Mouse (Mus musculus): Measurements from ENCODE around the gene Nkiras2. TPM values are rescaled to one million over a fixed set of nuclear protein-coding genes. Genes with fewer than 3 reads are reported as not detected.
"Not testable (repeated sequence)": the region's sequence is repeated elsewhere in the genome, so short reads cannot be mapped to it uniquely, and the experiment has no call there.

Gene Nkiras2
- polyA plus RNA-seq, 1 experiment from 2014 or later = 101 TPM

DNA sequence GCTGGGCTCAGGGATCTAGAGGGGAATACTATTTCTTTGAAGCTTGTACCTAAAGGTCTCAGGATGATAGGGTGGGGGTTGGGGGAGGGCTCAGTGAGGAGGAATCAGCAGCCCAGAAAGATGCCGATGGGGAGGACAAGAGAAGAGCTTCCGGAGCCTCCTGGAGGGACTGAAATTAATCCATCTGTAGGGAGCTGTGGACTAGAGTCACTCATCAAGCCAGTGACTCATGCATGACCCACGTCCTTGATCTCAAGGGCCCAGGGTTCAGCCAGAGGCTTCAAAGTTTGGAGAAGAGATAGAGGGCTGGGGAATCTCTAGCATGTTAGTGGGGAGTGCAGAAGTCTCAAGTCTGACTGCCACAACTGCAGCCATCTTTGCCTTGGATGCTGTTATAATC, 32.7 kb downstream of the Nkiras2 start:
- Histone ChIP-seq H3K27me3 (ENCODE audit: low read depth, poor library complexity, severe bottlenecking) (peaks cover 48% of the 10 kb centered on the region), H3K9me3 (replicated peaks) (no peaks in the 10 kb centered on the region), H3K27ac (replicated peaks) (no peak overlapping the region), H3K36me3 (no peaks in the 10 kb centered on the region), H3K4me3 (no peak overlapping the region), H3K4me1 (peaks cover 8% of the 10 kb centered on the region)
- DNase-seq (ENCODE audit: low spot score) = no peak
- 16% methylated on average over 3 of the region's 3 CpGs for WGBS

DNA sequence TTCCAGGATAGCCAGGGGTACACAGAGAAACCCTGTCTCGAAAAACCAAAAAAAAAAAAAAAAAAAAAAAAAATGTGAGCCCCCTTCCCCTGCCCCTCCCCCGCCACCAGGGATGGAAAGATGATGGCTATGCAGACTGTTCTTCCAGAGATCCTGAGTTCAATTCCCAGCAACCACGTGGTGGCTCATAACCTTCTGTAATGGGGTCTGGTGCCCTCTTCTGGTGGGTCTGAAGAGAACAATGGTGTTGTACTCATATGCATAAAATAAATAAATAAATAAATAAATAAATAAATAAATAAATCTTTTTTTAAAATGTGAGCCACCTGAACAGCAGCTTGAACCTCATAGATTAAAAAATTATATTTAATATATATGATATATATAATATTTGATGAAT, 36.5 kb downstream of the Nkiras2 start:
- Histone ChIP-seq H3K4me1 (peaks cover 13% of the 10 kb centered on the region), H3K27me3 (ENCODE audit: low read depth, poor library complexity, severe bottlenecking) (peaks cover 21% of the 10 kb centered on the region)
- WGBS = 58% methylated on average over 3 of the region's 3 CpGs
- H3K9me3 ChIP-seq (replicated peaks); H3K36me3 ChIP-seq; H3K4me3 ChIP-seq; H3K27ac ChIP-seq (replicated peaks); DNase-seq (ENCODE audit: low spot score): not testable (repeated sequence)

DNA sequence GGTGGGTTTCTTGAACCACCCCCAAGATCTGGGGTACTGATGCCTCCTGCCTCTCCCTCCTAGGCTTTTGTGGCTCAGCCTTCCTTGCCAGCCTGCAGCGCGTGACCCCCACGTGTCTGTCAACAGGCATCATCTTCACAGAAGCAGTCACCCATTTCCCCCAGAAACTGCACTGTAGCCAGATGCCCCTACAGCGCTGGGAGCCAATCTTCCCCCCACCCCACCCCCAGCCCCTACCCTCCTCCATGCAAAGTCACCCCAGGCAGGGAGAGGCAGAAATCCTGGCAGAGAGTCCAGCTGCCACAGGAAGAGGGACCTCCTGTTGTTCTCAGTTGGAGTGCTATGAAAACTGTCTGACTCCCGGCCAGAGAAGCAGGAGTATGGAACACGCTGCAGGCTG, 37.4 kb downstream of the Nkiras2 start:
- WGBS = 11% methylated on average over 6 of the region's 6 CpGs
- Histone ChIP-seq H3K4me1 (peaks cover 13% of the 10 kb centered on the region), H3K4me3 (no peak overlapping the region), H3K9me3 (replicated peaks) (no peaks in the 10 kb centered on the region), H3K36me3 (no peaks in the 10 kb centered on the region), H3K27ac (replicated peaks) (no peak overlapping the region; the same call in 1 of the 2 replicates), H3K27me3 (ENCODE audit: low read depth, poor library complexity, severe bottlenecking) (peaks cover 12% of the 10 kb centered on the region)
- peak; percentile 29 for DNase-seq (ENCODE audit: low spot score)

DNA sequence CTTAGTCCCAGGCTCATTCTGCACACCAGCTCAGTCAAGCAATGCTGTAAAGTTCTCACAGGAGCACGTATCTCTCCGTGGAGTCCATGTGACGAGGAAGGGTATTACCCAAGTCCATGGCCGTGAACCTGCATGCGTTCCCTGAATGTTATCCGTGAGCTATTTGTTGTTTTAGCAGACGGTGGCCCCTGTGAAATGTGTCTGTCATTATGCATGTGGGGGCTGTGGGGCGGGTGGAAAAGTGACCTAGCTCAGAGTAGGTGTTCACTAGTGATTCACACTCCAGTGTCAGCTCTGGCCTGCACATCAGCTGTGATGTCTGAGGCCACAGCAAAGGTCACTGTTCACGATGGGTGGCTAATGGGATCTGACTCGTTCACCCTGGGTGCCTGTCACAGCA, 40.8 kb downstream of the Nkiras2 start:
- Histone ChIP-seq H3K9me3 (replicated peaks) (no peaks in the 10 kb centered on the region), H3K4me3 (no peak overlapping the region), H3K4me1 (peaks cover 13% of the 10 kb centered on the region), H3K27ac (replicated peaks) (no peak overlapping the region), H3K27me3 (ENCODE audit: low read depth, poor library complexity, severe bottlenecking) (no peaks in the 10 kb centered on the region), H3K36me3 (no peaks in the 10 kb centered on the region)
- WGBS = 77% methylated on average over 10 of the region's 10 CpGs
- DNase-seq (ENCODE audit: low spot score) = no peak

DNA sequence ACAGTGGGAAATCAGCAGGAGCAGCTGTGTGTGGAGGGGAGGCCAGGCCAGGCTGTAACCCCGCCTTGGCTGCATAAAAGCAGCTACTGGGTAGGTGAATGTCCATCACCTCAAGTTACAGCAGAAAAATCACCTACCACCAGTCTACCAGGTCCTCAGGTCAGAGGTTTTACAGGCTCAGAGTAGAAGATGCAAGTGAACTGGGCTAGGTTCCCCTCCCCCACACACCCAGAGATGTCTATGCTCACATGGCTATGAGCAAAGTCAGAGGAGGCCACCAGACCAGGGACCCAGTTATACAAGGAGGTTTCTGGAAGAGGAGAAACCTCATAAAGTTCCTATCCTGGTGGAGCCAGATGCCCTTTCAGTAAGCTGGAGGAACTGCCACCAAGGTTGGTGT, 52.0 kb downstream of the Nkiras2 start:
- 94% methylated on average over 1 of the region's 1 CpGs for WGBS
- no peak overlapping the region for H3K4me3 ChIP-seq
- H3K27ac ChIP-seq (replicated peaks) = no peak overlapping the region
- H3K27me3 ChIP-seq (ENCODE audit: low read depth, poor library complexity, severe bottlenecking) = peaks cover 36% of the 10 kb centered on the region
- H3K36me3 ChIP-seq = no peaks in the 10 kb centered on the region
- 0 out of 2 replicates have a peak, but pooled peaks cover 4% of the 10 kb centered on the region for H3K9me3 ChIP-seq (replicated peaks)
- DNase-seq (ENCODE audit: low spot score) = no peak
- peaks cover 15% of the 10 kb centered on the region for H3K4me1 ChIP-seq

DNA sequence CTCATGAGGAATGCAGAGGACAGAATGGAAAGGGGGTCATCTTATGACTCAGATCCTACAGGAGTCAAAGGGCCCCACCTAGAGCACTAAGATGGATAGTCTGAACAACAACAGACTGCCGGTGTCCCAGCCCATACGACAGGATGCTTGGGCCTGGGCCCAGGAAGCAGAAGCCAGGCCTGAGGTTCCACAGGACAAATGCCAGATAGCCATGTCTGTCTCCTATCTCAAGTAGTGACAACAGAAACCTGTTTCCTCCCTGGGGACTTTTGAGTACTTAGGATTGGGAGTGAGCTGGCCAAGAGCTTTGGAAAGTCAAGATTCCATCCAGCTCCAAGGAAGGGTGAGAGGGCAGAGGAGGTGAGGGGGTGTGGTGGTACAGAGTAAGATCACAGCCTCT, 52.9 kb downstream of the Nkiras2 start:
- Histone ChIP-seq H3K27ac (replicated peaks) (no peak overlapping the region), H3K27me3 (ENCODE audit: low read depth, poor library complexity, severe bottlenecking) (peaks cover 36% of the 10 kb centered on the region), H3K4me1 (peaks cover 15% of the 10 kb centered on the region), H3K4me3 (no peak overlapping the region), H3K9me3 (replicated peaks) (0 out of 2 replicates have a peak, but pooled peaks cover 4% of the 10 kb centered on the region), H3K36me3 (no peaks in the 10 kb centered on the region)
- WGBS = 85% methylated on average over 2 of the region's 2 CpGs
- no peak for DNase-seq (ENCODE audit: low spot score)

DNA sequence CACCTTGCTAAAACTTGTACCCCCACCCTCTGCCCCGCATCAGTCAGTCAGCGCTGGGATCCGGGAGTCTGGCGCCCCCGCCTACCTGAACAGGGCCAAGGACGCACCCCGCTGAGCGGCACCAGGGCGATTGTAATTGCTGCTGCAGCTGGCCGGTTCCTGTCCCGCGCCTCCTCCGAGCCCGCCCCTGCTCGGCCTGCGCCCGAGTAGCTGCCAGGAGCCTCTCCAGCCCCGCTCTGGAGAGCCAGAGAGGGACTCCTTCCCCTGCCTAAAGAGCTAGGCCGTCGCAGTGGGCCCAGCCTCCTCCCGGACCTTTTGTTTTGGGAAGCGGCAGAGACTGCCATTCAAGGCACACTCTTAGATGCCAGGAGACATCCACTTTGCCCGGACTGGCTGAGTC, 54.1 kb downstream of the Nkiras2 start:
- DNase-seq (ENCODE audit: low spot score) = peak; percentile 42
- peaks cover 25% of the 10 kb centered on the region for H3K4me1 ChIP-seq
- H3K4me3 ChIP-seq = peak overlapping the region; percentile 42
- H3K36me3 ChIP-seq = no peaks in the 10 kb centered on the region
- H3K27ac ChIP-seq (replicated peaks) = peak overlapping the region; percentile 79
- 0 out of 2 replicates have a peak, but pooled peaks cover 4% of the 10 kb centered on the region for H3K9me3 ChIP-seq (replicated peaks)
- H3K27me3 ChIP-seq (ENCODE audit: low read depth, poor library complexity, severe bottlenecking) = peaks cover 43% of the 10 kb centered on the region
- 3% methylated on average over 23 of the region's 23 CpGs for WGBS

Other genes with a start within 250 kb of the Nkiras2 start
- 32.4 and 41.8 TPM in 2 replicates for gene Jup, start 221.5 kb upstream of the Nkiras2 start, polyA plus RNA-seq (2016; fragmentation: Nextera tagmentation; extraction: Ambion mirVana)
- gene P3h4, start 204.4 kb upstream of the Nkiras2 start, polyA plus RNA-seq (2016; fragmentation: Nextera tagmentation; extraction: Ambion mirVana) = 23.4 and 26.8 TPM in 2 replicates
- gene Fkbp10, start 203.5 kb upstream of the Nkiras2 start, polyA plus RNA-seq (2016; fragmentation: Nextera tagmentation; extraction: Ambion mirVana) = 44.6 and 49.7 TPM in 2 replicates
- gene Nt5c3b, start 177.4 kb upstream of the Nkiras2 start, polyA plus RNA-seq (2016; fragmentation: Nextera tagmentation; extraction: Ambion mirVana) = 115 and 120 TPM in 2 replicates
- gene Klhl10, start 177.3 kb upstream of the Nkiras2 start, polyA plus RNA-seq (2016; fragmentation: Nextera tagmentation; extraction: Ambion mirVana) = 0.62 and 0.73 TPM in 2 replicates
- 6.9 and 8.2 TPM in 2 replicates for gene Klhl11, start 146.5 kb upstream of the Nkiras2 start, polyA plus RNA-seq (2016; fragmentation: Nextera tagmentation; extraction: Ambion mirVana)
- 312 and 380 TPM in 2 replicates for gene Acly, start 91.2 kb upstream of the Nkiras2 start, polyA plus RNA-seq (2016; fragmentation: Nextera tagmentation; extraction: Ambion mirVana)
- gene Ttc25, start 73.6 kb upstream of the Nkiras2 start, polyA plus RNA-seq (2016; fragmentation: Nextera tagmentation; extraction: Ambion mirVana) = 1.9 and 2.3 TPM in 2 replicates
- gene Cnp, start 44.3 kb upstream of the Nkiras2 start, polyA plus RNA-seq (2016; fragmentation: Nextera tagmentation; extraction: Ambion mirVana) = 17.7 and 22.6 TPM in 2 replicates
- gene Dnajc7, start 924 bp downstream of the Nkiras2 start, polyA plus RNA-seq (2016; fragmentation: Nextera tagmentation; extraction: Ambion mirVana) = 268 and 304 TPM in 2 replicates
- gene Zfp385c, start 73.2 kb downstream of the Nkiras2 start, polyA plus RNA-seq (2016; fragmentation: Nextera tagmentation; extraction: Ambion mirVana) = 0.20 and 0.87 TPM in 2 replicates
- gene Dhx58, start 85.0 kb downstream of the Nkiras2 start, polyA plus RNA-seq (2016; fragmentation: Nextera tagmentation; extraction: Ambion mirVana) = 2.0 and 3.5 TPM in 2 replicates
- gene Kat2a, start 93.2 kb downstream of the Nkiras2 start, polyA plus RNA-seq (2016; fragmentation: Nextera tagmentation; extraction: Ambion mirVana) = 66.6 and 72.2 TPM in 2 replicates
- 0.26 and 0.29 TPM in 2 replicates for gene Hspb9, start 94.6 kb downstream of the Nkiras2 start, polyA plus RNA-seq (2016; fragmentation: Nextera tagmentation; extraction: Ambion mirVana)
- gene Rab5c, start 119.0 kb downstream of the Nkiras2 start, polyA plus RNA-seq (2016; fragmentation: Nextera tagmentation; extraction: Ambion mirVana) = 14.8 and 15.4 TPM in 2 replicates
- gene Kcnh4, start 140.7 kb downstream of the Nkiras2 start, polyA plus RNA-seq (2016; fragmentation: Nextera tagmentation; extraction: Ambion mirVana) = 1.1 and 2.6 TPM in 2 replicates
- gene Hcrt, start 143.7 kb downstream of the Nkiras2 start, polyA plus RNA-seq (2016; fragmentation: Nextera tagmentation; extraction: Ambion mirVana) = 0.26 TPM in 1 of 2 replicates, not detected in the other
- gene Ghdc, start 151.7 kb downstream of the Nkiras2 start, polyA plus RNA-seq (2016; fragmentation: Nextera tagmentation; extraction: Ambion mirVana) = 3.9 and 4.4 TPM in 2 replicates
- gene Stat5b, start 231.5 kb downstream of the Nkiras2 start, polyA plus RNA-seq (2016; fragmentation: Nextera tagmentation; extraction: Ambion mirVana) = 15.0 and 15.9 TPM in 2 replicates
- gene Stat5a, start 240.1 kb downstream of the Nkiras2 start, polyA plus RNA-seq (2016; fragmentation: Nextera tagmentation; extraction: Ambion mirVana) = 1.7 TPM in 2 replicates